In the genomic region with DNA sequence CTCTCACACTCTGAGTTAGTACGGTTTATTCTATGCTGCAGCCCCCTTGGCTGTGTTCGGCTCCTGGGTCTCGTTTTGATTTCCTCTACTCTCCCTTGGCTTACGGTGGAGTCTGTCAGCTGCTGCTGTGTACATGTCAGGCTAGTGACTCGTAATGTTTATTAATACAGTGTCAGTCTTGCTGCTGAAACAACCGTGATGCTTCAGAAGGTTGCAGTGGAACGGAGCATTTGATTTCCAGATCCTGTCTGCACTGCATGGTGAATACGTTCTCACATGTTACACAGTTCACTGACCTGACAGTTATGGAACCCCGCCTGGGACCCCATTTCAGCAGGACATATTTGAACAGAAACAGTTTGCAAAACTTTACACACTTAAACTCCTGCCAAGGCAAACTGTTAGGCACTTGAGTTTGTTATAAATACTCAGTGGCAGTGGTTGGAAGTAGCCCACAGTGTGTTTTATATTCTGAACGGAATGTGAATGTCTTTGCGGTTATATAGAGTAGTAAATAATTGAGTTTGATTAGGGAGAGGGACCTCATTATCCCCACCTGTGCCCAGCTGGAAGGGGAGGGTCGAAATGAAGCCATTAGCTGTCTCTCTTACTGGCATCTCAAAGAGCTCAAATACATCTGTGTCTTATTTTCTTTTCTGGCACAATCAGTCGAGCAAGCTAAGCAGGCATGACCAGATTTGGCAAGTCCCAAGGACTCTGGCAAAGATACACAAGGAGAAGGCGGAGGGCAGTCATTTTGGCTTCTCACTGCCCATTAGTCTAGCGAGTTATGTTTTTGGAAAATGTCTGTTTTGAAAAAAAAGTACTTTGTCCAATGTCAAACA, we compare ENCODE assay signal across 9 mouse cellular contexts.
DNase-seq lines count a peak whose midpoint lies in the region; ATAC-seq lines count a peak whose summit lies in the region.
"Had no signal": no experiment of that assay in that cellular context is flagged by ENCODE, and none has a peak within 500 bp of the region (broad histone marks: within the 10 kb centered on the region; RNA-seq: fewer than 3 reads in every experiment).

No protein-coding gene starts in this region.

- H3K4me3 ChIP-seq in hindbrain, embryonic 10.5 days: no peak overlapping the region
- no peak overlapping the region for H3K4me3 ChIP-seq in hindbrain, embryonic 11.5 days (ENCODE audit: low read depth, low read length)
- no peak overlapping the region for H3K4me3 ChIP-seq in limb, embryonic 15.5 days
- no peak overlapping the region for H3K4me3 ChIP-seq in liver, embryonic 12.5 days
- H3K4me3 ChIP-seq: erythroblast, embryonic 14.5 days had no signal

- H3K36me3 ChIP-seq in hindbrain, embryonic 10.5 days: no peaks in the 10 kb centered on the region
- H3K36me3 ChIP-seq in hindbrain, embryonic 11.5 days (ENCODE audit: control insufficient read depth, insufficient read depth, low read length): no peaks in the 10 kb centered on the region
- H3K36me3 ChIP-seq in limb, embryonic 15.5 days: no peaks in the 10 kb centered on the region
- H3K36me3 ChIP-seq in liver, embryonic 12.5 days: peaks cover 10% of the 10 kb centered on the region

- H3K4me2 ChIP-seq in hindbrain, embryonic 11.5 days (replicated peaks; ENCODE audit: low read depth, low read length): no peak overlapping the region
- peak overlapping the region; percentile 4; the same call in 1 of the 2 replicates for H3K4me2 ChIP-seq in limb, embryonic 15.5 days
- no peak overlapping the region for H3K4me2 ChIP-seq in liver, embryonic 12.5 days

- H3K9me3 ChIP-seq in hindbrain, embryonic 10.5 days: no peaks in the 10 kb centered on the region
- no peaks in the 10 kb centered on the region for H3K9me3 ChIP-seq in hindbrain, embryonic 11.5 days (ENCODE audit: control insufficient read depth, low read length)
- H3K9me3 ChIP-seq in limb, embryonic 15.5 days: no peaks in the 10 kb centered on the region
- H3K9me3 ChIP-seq in liver, embryonic 12.5 days (replicated peaks): no peaks in the 10 kb centered on the region

- H3K9ac ChIP-seq in hindbrain, embryonic 11.5 days (ENCODE audit: low read depth, low read length): no peak overlapping the region
- no peak overlapping the region for H3K9ac ChIP-seq in limb, embryonic 15.5 days
- H3K9ac ChIP-seq in liver, embryonic 12.5 days: no peak overlapping the region

- DNase-seq in hindbrain, embryonic 10.5 days (ENCODE audit: low spot score): no peak
- no peak for DNase-seq in hindbrain, embryonic 11.5 days (ENCODE audit: low spot score)
- DNase-seq in adrenal gland, postnatal 36 days: peak; percentile 75 to 81
- peak; percentile 7 to 30 for DNase-seq in gastrocnemius, adult 8-10 months (ENCODE audit: low spot score in 2 of 2)
- no peak for DNase-seq in thymus, postnatal 4 days
- no peak for DNase-seq in urinary bladder, adult 18-20 months (ENCODE audit: low spot score in 2 of 2)

- ATAC-seq in hindbrain, embryonic 11.5 days (ENCODE audit: low FRiP score): no peak
- ATAC-seq in limb, embryonic 15.5 days (ENCODE audit: insufficient number of reproducible peaks, low FRiP score, low TSS enrichment, low read depth): peak; percentile 70
- ATAC-seq in liver, embryonic 12.5 days: no peak

- H3K27me3 ChIP-seq in hindbrain, embryonic 10.5 days (ENCODE audit: insufficient read depth, poor library complexity, severe bottlenecking): no peaks in the 10 kb centered on the region
- H3K27me3 ChIP-seq in hindbrain, embryonic 11.5 days (ENCODE audit: control insufficient read depth, insufficient read depth, low read length): no peaks in the 10 kb centered on the region
- no peaks in the 10 kb centered on the region for H3K27me3 ChIP-seq in limb, embryonic 15.5 days
- H3K27me3 ChIP-seq in liver, embryonic 12.5 days (replicated peaks): no peaks in the 10 kb centered on the region

- 71% methylated on average over 15 of the region's 15 CpGs for WGBS in hindbrain, embryonic 10.5 days
- WGBS in hindbrain, embryonic 11.5 days: 66% methylated on average over 15 of the region's 15 CpGs
- WGBS in limb, embryonic 15.5 days: 18% methylated on average over 15 of the region's 15 CpGs
- 73% methylated on average over 15 of the region's 15 CpGs for WGBS in liver, embryonic 12.5 days (ENCODE audit: insufficient replicate concordance)

- H3K4me1 ChIP-seq in hindbrain, embryonic 10.5 days (replicated peaks): peaks cover 15% of the 10 kb centered on the region; the same call in 1 of the 2 replicates
- H3K4me1 ChIP-seq in hindbrain, embryonic 11.5 days (replicated peaks; ENCODE audit: control insufficient read depth, insufficient read depth, low read length): no peaks in the 10 kb centered on the region
- peaks cover 41% of the 10 kb centered on the region for H3K4me1 ChIP-seq in limb, embryonic 15.5 days
- no peaks in the 10 kb centered on the region for H3K4me1 ChIP-seq in liver, embryonic 12.5 days

- H3K27ac ChIP-seq in hindbrain, embryonic 10.5 days: 0 out of 2 replicates have a peak overlapping the region, but pooled peaks have one; percentile 0
- H3K27ac ChIP-seq in hindbrain, embryonic 11.5 days (ENCODE audit: low read depth, low read length): no peak overlapping the region
- peak overlapping the region; percentile 76 for H3K27ac ChIP-seq in limb, embryonic 15.5 days
- H3K27ac ChIP-seq in liver, embryonic 12.5 days: no peak overlapping the region

Comparison
In these comparisons a context has a peak if more than half of its experiments do, and no peak if none do; other contexts are left out.
1. H3K27ac ChIP-seq: peak in hindbrain, embryonic 10.5 days (single experiment) and limb, embryonic 15.5 days (single experiment); none in hindbrain, embryonic 11.5 days (single experiment) and liver, embryonic 12.5 days (single experiment).
2. DNase-seq: peak in adrenal gland, postnatal 36 days (2 of 2) and gastrocnemius, adult 8-10 months (2 of 2); none in hindbrain, embryonic 10.5 days (single experiment), hindbrain, embryonic 11.5 days (single experiment), thymus, postnatal 4 days (single experiment) and urinary bladder, adult 18-20 months (0 of 2).